Mouse (Mus musculus): ENCODE data around the gene Ctdsp1. TPM values are rescaled to one million over a fixed set of nuclear protein-coding genes. Genes with fewer than 3 reads are reported as not detected.
"Not testable (repeated sequence)": the region's sequence is repeated elsewhere in the genome, so short reads cannot be mapped to it uniquely, and the experiment has no call there.

Ctdsp1 gene
- polyA plus RNA-seq, 1 experiment from 2014 or later = 42.0 TPM

DNA sequence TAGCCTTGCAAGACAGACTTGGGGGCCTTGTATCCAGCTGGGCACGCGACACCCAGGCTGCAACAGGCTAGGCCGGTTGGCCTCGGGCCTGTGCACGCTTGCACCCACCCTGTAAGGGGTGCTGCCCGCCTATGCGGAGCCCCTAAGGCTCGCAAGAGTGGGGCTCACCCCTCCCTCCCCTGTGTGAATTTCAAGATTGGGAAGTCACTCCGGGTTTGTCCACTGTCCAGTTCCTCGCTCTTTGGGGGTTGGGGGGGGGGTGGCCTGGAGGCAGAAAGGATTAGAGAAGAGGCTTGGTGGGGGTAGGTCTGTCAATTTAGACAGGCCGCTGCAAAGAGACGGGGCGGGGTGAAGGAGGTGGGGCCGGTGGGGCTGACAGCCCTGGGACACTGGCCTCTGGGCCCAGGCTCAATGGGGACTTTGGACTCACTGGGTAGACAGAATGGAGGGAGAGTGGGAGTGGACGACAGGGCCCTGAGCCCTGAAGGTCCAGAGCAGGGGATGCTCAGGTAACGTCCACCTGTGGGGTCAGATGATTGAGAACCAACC is 1.2 kb downstream of the Ctdsp1 start:
- Histone ChIP-seq H3K9ac (peak overlapping the region; percentile 100), H3K4me3 (peak overlapping the region; percentile 98), H3K4me2 (peak overlapping the region; percentile 92), H3K9me3 (replicated peaks) (no peaks in the 10 kb centered on the region), H3K27me3 (replicated peaks) (no peaks in the 10 kb centered on the region), H3K27ac (peak overlapping the region; percentile 97), H3K36me3 (peaks cover 31% of the 10 kb centered on the region), H3K4me1 (peaks cover 79% of the 10 kb centered on the region)
- peak; percentile 13; the same call in 1 of the 2 replicates for ATAC-seq
- WGBS (ENCODE audit: insufficient replicate concordance) = 4% methylated on average over 16 of the region's 16 CpGs

DNA sequence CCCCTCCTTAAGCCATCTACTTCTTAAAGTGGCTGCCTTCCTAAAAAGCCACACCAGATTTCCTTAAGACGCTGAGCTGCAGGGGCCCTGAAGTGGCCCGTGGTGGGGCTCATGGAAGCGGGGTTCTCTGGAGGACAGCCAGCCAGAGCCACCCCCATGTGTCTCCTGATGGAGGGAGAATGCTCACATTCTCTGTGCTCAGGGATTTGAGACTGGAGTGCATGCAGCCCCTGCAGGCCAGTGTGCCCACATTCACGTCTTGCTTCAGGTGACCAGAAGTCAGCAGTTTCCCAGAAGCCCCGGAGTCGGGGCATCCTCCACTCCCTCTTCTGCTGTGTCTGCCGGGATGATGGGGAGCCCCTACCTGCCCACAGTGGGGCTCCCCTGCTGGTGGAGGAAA is 1.7 kb downstream of the Ctdsp1 start:
- ATAC-seq = no peak
- peaks cover 79% of the 10 kb centered on the region for H3K4me1 ChIP-seq
- 51% methylated on average over 7 of the region's 7 CpGs for WGBS (ENCODE audit: insufficient replicate concordance)

DNA sequence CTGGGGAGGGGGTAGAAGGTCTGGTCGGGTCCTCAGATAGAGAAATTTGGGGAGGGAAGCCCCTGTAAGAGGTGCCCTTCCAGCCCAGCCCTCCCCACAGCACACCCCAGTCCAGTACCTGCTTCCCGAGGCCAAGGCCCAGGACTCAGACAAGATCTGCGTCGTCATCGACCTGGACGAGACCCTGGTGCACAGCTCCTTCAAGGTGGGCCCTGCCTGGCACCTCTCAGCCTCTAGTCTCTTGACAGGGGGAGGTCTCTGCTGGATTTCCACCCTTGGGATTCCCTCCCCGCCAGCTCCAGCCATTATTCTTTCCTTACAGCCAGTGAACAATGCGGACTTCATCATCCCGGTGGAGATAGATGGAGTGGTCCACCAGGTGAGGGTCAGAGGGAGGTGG is 2.4 kb downstream of the Ctdsp1 start:
- H3K9me3 ChIP-seq (replicated peaks) = no peaks in the 10 kb centered on the region
- WGBS (ENCODE audit: insufficient replicate concordance) = 83% methylated on average over 9 of the region's 9 CpGs
- H3K9ac ChIP-seq = peak overlapping the region; percentile 100; the same call in 1 of the 2 replicates
- peak overlapping the region; percentile 98; the same call in 1 of the 2 replicates for H3K4me3 ChIP-seq
- ATAC-seq = no peak
- no peaks in the 10 kb centered on the region for H3K27me3 ChIP-seq (replicated peaks)
- peak overlapping the region; percentile 92 for H3K4me2 ChIP-seq
- peaks cover 31% of the 10 kb centered on the region for H3K36me3 ChIP-seq
- H3K4me1 ChIP-seq = peaks cover 77% of the 10 kb centered on the region
- H3K27ac ChIP-seq = peak overlapping the region; percentile 97

More for the DNA sequence above, 1.7 kb downstream of the Ctdsp1 start:
- no peaks in the 10 kb centered on the region for H3K9me3 ChIP-seq (replicated peaks)
- no peaks in the 10 kb centered on the region for H3K27me3 ChIP-seq (replicated peaks)
- peak overlapping the region; percentile 100 for H3K9ac ChIP-seq
- H3K4me3 ChIP-seq = peak overlapping the region; percentile 98
- H3K4me2 ChIP-seq = peak overlapping the region; percentile 92
- peak overlapping the region; percentile 97 for H3K27ac ChIP-seq
- peaks cover 31% of the 10 kb centered on the region for H3K36me3 ChIP-seq

DNA sequence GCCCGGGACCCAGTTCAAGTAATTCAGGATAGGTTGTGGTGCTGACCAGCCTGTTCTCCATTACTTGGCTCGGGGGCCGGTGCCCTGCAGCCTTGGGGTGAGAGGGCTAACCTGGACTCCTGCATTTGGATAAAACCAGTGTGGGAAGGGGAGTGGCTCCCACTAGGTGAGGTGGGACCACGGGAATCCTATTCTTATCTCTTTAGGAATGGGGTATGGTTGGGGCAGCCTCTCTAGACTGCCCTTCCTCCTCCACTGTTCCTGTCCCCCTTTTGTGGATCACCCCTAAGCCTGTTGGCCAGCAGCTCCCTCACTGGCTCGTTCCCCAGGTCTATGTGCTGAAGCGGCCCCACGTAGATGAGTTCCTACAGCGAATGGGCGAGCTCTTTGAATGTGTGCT is 3.0 kb downstream of the Ctdsp1 start:
- Histone ChIP-seq H3K4me2 (no peak overlapping the region), H3K4me3 (no peak overlapping the region), H3K9ac (no peak overlapping the region), H3K27ac (peak overlapping the region; percentile 97), H3K9me3 (replicated peaks) (no peaks in the 10 kb centered on the region), H3K4me1 (peaks cover 77% of the 10 kb centered on the region), H3K27me3 (replicated peaks) (no peaks in the 10 kb centered on the region), H3K36me3 (peaks cover 31% of the 10 kb centered on the region)
- ATAC-seq = no peak
- 81% methylated on average over 9 of the region's 9 CpGs for WGBS (ENCODE audit: insufficient replicate concordance)

DNA sequence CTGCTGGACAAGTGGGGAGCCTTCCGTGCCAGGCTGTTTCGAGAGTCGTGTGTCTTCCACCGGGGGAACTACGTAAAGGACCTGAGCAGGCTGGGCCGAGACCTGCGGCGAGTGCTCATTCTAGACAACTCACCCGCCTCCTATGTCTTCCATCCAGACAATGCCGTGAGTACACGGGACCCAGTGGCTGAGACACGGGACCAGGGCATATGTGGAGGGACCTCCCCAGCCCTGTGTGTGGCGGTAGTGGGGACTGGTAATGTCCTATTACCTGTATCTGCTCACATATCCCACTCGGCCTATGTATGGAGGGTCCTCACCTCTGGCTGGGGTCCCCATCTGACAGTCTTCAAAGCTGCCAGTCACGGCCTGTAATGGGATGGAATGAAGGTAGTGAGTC is 3.5 kb downstream of the Ctdsp1 start:
- peaks cover 72% of the 10 kb centered on the region for H3K4me1 ChIP-seq
- no peak overlapping the region for H3K9ac ChIP-seq
- H3K4me2 ChIP-seq = no peak overlapping the region
- no peak overlapping the region for H3K4me3 ChIP-seq
- no peaks in the 10 kb centered on the region for H3K27me3 ChIP-seq (replicated peaks)
- peaks cover 31% of the 10 kb centered on the region for H3K36me3 ChIP-seq
- ATAC-seq = no peak
- WGBS (ENCODE audit: insufficient replicate concordance) = 91% methylated on average over 15 of the region's 15 CpGs
- peak overlapping the region; percentile 97 for H3K27ac ChIP-seq
- no peaks in the 10 kb centered on the region for H3K9me3 ChIP-seq (replicated peaks)

DNA sequence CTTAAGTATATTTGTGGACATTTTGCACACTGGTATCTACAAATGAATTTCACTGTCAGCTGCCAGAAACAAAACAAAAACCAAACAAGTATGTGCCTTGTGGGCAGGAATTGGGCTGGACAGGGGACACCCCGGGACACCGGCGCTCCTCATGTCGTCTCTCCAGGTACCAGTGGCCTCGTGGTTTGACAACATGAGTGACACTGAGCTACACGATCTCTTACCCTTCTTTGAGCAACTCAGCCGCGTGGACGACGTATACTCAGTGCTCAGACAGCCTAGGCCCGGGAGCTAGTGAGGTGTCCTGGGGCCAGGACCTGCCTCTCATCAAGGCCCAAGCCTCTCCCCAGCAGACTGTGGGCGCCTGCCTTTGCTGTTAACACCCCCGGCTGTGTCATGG is 4.0 kb downstream of the Ctdsp1 start:
- Histone ChIP-seq H3K27me3 (replicated peaks) (no peaks in the 10 kb centered on the region), H3K4me3 (no peak overlapping the region), H3K9me3 (replicated peaks) (no peaks in the 10 kb centered on the region), H3K4me2 (no peak overlapping the region), H3K27ac (peak overlapping the region; percentile 97), H3K36me3 (peaks cover 31% of the 10 kb centered on the region), H3K9ac (no peak overlapping the region), H3K4me1 (peaks cover 69% of the 10 kb centered on the region)
- 80% methylated on average over 13 of the region's 13 CpGs for WGBS (ENCODE audit: insufficient replicate concordance)
- ATAC-seq = no peak

DNA sequence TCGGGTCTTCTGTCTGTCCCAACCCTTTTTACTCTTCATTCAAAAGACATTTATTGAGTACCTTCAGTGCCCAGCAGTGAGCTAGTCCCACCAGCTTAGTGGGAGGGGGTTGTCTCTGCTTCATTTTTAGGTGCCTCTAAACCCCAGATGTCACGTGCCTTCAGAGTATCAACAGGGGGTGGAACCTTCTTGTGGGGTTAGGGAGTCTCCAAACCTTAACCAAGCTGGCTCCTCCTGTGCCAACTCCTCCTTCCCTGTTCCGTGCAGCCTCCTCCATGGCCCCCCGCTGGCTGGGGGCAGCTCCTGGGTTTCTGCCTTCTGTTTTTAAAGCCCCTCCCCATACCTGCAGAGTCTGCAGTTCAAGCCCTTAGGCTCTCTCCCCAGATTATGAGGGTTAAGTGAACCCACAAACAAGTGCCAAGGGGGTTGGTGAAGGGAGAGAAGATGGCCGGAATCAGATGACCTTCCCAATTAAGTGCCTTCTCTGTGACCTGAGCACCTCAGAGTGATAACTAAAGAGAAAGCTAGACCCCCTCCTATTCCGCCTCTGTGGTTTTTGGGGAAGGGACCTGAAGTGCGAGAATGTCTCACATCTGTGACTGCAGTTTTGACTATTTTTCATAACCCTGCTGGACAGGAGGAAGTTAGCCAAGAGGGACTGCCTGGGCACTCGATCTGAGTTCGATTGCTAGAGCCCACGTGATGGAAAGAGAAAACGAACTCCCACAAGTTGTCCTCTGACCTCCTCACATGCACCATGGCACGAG is 5.3 kb downstream of the Ctdsp1 start:
- peak overlapping the region; percentile 60 for H3K4me3 ChIP-seq
- peaks cover 31% of the 10 kb centered on the region for H3K36me3 ChIP-seq
- WGBS (ENCODE audit: insufficient replicate concordance) = 5% methylated on average over 12 of the region's 12 CpGs
- H3K4me2 ChIP-seq = peak overlapping the region; percentile 86
- peak overlapping the region; percentile 64 for H3K9ac ChIP-seq
- H3K9me3 ChIP-seq (replicated peaks); H3K27me3 ChIP-seq (replicated peaks); ATAC-seq: not testable (repeated sequence)
- H3K27ac ChIP-seq = peak overlapping the region; percentile 94
- H3K4me1 ChIP-seq = peaks cover 73% of the 10 kb centered on the region

DNA sequence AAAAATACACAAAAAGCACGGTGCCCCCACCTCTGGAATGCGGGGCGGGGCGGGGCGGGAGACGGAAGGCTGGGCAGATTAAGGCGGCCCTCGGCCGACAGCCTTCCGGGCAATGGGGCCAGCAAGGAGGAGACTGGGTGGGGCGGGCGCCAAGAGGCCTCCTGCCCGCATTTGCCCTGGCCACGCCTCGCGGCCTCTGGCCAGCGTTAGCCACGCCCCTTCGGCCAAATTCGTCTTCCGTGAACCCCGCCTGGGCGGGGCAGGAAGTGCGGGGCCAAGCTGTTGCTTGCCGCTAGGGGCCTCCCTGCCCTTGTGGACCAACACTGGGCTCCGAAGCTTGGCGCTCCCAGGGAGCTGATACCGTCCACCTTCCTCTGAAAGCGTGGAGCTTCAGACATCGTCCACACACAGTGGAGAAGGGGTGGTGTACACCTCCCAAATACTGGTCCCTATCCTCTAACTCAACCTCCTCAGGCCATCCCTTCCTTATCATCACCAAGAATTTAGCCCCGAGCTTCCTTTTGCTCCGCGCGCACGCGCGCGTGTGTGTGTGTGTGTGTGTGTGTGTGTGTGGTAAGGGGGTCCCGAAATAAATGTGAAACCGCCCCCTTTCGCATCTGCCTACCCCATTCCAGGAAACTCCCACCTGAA is 6.1 kb downstream of the Ctdsp1 start:
- Histone ChIP-seq H3K4me1 (peaks cover 78% of the 10 kb centered on the region), H3K27me3 (replicated peaks) (no peaks in the 10 kb centered on the region), H3K4me3 (peak overlapping the region; percentile 60), H3K9me3 (replicated peaks) (no peaks in the 10 kb centered on the region), H3K27ac (peak overlapping the region; percentile 94), H3K36me3 (peaks cover 31% of the 10 kb centered on the region), H3K4me2 (peak overlapping the region; percentile 86), H3K9ac (peak overlapping the region; percentile 75)
- WGBS (ENCODE audit: insufficient replicate concordance) = 0% methylated on average over 41 of the region's 41 CpGs
- ATAC-seq = peak; percentile 90

DNA sequence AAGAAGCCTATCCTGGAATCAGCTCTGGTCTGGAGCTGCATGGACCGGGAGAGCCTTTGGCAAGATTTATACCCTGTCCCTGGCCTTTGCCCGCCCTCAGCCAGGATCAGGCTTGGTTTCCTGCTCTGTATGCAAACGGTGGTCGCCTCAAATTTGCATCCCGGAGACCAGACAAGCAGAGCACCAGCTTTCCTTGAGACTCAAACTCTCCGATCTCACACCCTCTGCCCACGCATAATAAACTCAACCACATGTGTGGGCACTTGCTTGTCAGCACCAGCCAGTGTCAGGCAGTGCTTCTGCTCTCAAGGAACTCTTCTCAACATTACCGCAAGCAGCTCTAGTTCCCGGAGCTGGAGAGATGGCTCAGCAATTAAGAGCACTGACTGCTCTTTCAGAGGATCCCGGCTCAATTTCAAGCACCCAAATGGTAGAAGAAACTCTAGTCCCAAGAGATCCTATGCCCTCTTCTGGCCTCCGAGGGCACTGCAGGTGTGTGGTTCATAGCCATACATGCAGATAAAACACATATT is 6.7 kb downstream of the Ctdsp1 start:
- 3% methylated on average over 11 of the region's 11 CpGs for WGBS (ENCODE audit: insufficient replicate concordance)
- no peaks in the 10 kb centered on the region for H3K9me3 ChIP-seq (replicated peaks)
- H3K4me2 ChIP-seq = peak overlapping the region; percentile 86
- peak; percentile 23 for ATAC-seq
- H3K4me1 ChIP-seq = peaks cover 73% of the 10 kb centered on the region
- H3K27me3 ChIP-seq (replicated peaks) = no peaks in the 10 kb centered on the region
- peak overlapping the region; percentile 60 for H3K4me3 ChIP-seq
- peak overlapping the region; percentile 94 for H3K27ac ChIP-seq
- H3K36me3 ChIP-seq = peaks cover 30% of the 10 kb centered on the region
- H3K9ac ChIP-seq = peak overlapping the region; percentile 75

DNA sequence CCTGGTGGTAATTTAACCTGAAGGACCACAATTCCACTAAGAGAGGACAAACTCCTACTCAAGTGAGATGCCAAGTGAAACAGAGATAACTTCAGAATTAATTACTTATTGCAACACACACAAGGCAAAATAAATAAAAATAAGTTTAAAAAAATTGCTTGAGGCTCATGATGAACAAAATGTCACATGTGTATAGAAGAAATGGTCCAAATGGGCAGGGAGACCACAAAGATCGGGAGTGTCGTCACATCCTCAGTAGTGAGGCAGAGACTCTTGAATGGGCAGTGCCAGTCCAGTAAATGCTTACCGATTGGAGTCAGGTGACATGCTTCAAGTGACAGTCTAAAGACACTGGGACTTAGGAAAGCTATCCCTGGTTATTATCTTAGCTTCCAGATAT is 9.2 kb downstream of the Ctdsp1 start:
- H3K36me3 ChIP-seq = peaks cover 5% of the 10 kb centered on the region
- peak overlapping the region; percentile 77 for H3K27ac ChIP-seq
- peak overlapping the region; percentile 68 for H3K4me2 ChIP-seq
- no peak for ATAC-seq
- H3K4me1 ChIP-seq = peaks cover 49% of the 10 kb centered on the region
- H3K27me3 ChIP-seq (replicated peaks) = no peaks in the 10 kb centered on the region
- WGBS (ENCODE audit: insufficient replicate concordance) = 75% methylated on average over 3 of the region's 3 CpGs
- no peaks in the 10 kb centered on the region for H3K9me3 ChIP-seq (replicated peaks)
- no peak overlapping the region for H3K9ac ChIP-seq
- no peak overlapping the region for H3K4me3 ChIP-seq

DNA sequence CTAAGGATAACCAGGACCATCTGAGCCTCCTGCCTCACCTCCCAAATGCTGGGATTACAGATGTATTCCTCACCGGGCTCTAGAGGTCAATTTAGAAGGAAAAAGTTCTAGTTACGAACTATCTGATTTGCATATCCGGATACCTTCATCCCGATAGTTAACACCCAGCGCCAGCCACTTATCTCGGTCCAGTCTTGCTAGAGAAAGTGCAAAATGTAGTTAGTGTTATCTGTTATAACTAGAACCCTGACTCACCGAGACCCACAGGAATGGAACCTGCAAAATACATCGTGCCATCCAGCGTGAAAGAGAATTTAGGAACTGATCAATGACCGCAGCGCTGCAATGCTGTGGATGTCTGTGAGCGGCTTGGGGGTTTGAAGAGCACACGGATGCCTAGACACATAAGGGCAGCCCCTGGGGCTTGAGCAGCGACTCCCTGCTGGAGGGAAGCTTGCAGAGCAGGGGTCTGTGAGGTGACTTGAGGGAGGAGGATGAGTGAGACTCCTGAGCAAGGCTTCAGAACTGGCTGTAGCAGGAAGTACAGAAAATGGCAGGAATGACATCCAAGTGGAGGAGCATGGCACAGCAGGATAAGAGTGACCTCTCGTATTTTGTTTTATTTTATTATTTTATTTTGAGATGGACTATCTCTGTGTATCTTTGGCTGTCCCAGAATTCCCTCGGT is 9.8 kb downstream of the Ctdsp1 start:
- peak overlapping the region; percentile 36 for H3K4me3 ChIP-seq
- no peaks in the 10 kb centered on the region for H3K27me3 ChIP-seq (replicated peaks)
- no peaks in the 10 kb centered on the region for H3K9me3 ChIP-seq (replicated peaks)
- peak overlapping the region; percentile 59 for H3K9ac ChIP-seq
- ATAC-seq = no peak
- H3K4me2 ChIP-seq = peak overlapping the region; percentile 68
- peaks cover 48% of the 10 kb centered on the region for H3K4me1 ChIP-seq
- peak overlapping the region; percentile 77 for H3K27ac ChIP-seq
- 32% methylated on average over 16 of the region's 16 CpGs for whole genome bisulfite sequencing (ENCODE audit: insufficient replicate concordance)
- H3K36me3 ChIP-seq = no peaks in the 10 kb centered on the region
